Mouse (Mus musculus): ENCODE results near the gene Tagln3.

Tagln3 gene

DNA sequence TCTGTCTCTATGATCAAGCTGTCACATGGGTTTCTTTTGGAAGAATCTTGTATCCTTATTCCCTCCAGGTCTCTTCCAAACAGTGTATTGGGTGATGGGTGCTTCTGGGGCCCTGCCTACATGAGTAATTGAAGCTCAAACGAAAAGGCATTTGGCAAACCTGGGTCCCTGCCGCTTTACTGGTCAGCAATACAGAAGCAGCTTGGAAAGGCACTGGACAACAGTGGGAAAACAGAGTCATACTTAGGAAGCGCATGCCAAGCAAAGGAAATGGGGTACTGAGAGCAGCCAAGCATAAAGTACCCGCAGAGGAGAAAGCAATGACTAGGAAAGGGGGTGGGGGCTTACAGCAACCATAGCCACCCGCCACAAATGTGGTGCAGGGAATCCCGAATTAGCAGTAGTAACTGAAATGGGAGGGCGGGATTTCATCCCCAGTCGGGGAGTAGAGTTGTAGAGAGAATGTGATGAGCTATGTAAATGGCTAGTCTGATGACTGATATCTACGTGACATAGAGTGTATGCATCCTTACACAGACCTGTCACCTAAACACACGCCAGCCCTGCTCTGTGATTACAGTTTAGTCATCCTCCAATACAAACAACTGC is 4.3 kb downstream of the Tagln3 start:
- no peak for DNase-seq (ENCODE audit: low spot score in 2 of 2)

DNA sequence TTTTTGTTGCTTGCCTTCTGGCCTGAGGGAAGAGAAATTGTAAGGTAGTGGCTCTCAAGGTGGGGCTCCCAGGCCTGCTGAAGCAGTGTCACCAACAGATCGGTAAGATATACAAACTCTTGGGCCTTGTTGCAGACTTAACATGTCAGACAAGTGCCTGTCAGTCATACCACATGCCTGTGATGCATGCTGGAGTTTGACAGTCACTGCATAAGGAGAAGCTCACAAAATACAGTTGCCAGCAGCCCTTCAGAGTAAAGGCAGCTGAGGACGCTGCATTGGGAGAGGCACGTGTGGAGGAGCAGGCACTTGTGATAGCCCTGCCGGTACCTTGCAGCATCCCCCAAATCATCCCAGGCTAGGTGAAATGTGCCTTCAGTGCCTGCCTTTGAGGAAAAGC is 6.1 kb downstream of the Tagln3 start:
- no peak for DNase-seq (ENCODE audit: low spot score in 2 of 2)

DNA sequence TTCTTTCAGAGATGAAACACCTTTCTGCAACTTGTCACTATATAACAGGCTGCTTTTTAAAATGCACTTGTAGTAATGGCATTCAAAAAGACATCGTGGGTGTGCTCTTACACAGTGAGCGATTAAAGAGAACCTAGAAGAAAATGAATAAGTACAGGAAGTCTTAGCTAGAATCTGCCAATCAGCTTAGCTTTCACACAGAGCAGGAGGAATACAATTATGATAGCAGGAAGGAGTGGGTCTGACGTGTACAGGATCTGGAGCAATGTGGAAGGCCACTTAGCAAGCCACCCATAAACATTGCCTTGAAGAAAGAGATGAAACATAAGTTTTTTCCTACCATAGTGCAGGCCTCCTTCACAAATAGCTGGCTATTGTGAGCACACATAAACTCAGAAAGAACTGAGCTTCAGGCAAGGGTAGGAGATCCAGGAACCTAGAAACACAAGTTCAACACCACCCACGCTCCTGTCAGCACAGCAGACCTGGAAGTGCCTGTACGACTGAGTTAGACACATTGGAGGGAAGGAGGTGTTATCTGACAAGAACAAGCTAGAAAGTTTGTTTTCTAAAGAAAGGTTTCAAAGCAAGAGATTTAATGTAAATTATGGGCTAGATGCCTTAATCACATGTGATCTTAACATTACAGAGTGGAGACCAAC is 9.8 kb downstream of the Tagln3 start:
- no peak for DNase-seq (ENCODE audit: low spot score in 2 of 2)

DNA sequence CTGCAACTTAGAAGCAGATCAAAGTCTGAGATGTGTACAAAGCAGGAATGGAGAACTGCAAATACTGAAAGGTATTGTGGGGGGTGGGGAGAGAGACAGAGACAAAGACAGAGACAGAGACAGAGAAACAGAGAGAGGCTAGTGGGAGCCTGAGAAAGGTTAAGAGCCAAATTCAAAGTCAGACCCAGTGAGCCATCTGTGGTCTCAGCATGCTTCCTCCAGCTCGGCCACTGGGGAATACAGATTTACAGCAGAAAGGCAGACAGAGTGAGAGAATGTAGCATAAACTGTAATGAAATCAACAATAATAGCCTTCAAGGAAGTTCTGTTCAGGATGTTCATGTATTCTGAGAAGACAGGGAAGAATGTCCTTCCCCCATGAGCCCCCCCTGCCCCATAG is 10.5 kb downstream of the Tagln3 start:
- no peak for DNase-seq (ENCODE audit: low spot score in 2 of 2)

DNA sequence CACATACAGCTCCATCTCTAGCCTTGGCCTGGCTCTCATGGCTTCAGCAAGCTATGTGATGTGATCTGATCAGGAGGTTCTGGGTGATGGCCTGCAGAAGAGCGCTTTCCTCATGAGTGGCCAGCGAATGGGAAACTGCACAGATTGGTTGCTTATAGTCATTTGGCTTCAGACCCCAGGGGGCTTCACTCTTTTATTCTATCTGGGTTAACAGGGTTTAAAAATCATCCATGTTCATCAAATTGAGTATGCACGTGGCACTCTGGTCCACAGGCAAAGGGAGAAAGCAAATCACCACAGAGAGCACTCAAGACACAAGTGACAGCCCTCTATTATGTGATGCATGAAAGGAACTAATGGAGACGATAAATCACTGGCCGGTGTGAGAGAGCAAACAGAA is 11.1 kb downstream of the Tagln3 start:
- no peak for DNase-seq (ENCODE audit: low spot score in 2 of 2)

DNA sequence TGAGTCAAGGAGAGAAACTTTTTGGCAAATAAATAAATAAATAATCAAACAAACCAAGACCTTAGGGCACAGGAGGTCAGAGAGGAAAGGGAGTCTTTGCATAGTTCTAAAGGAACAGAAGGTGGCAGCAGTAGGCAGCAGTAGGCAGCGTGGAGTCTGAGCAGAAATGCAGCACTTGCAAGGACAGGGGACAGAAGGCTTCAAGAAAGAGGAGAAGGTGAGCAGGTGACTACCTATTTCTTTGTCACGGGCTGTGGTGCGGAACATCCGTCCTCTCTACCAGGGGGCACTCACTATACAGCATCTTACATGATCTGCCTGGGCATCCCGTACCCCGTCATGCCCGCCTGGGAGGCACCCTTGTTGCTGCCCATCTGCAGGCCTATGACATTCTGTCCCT is 13.1 kb downstream of the Tagln3 start:
- DNase-seq (ENCODE audit: low spot score in 2 of 2) = no peak

DNA sequence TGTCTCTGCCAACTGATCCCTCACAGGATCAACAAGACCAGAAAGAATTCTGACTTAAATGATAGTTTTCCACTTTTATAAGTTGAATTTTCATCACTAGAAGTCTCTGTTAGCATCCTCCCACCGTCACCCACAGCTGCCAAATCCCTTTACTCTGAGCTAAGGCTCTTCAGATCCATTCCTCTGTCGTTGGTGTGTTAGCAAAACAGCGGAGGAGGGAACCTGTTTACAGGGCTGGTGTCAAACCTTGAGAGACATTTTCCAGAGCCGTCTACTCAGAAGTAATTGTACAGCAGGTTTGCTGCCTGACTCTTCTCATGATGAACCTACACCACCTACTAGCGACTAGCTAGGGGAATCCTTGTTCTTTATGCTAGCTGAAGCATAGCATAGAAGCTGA is 25.1 kb downstream of the Tagln3 start:
- no peak for DNase-seq (ENCODE audit: low spot score in 2 of 2)

DNA sequence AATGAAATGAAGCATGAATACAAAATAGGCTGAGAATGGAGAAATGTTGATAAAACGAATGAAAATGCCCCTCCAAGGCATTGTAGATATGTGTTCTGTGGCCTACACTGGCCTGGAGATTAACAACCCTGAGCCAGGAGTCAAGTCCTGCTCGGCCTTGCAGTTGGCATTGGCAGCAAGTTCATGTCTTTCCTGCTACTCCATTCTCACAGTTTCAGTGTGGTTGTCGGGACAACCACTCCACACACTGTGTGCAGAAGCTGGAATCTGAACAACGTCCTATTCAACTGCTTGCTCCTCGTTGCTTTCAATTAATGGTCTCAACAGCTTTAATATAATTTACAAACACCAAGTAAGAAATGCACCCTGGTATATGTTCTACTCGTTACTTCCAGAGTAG is 26.4 kb downstream of the Tagln3 start:
- DNase-seq (ENCODE audit: low spot score in 2 of 2) = no peak

DNA sequence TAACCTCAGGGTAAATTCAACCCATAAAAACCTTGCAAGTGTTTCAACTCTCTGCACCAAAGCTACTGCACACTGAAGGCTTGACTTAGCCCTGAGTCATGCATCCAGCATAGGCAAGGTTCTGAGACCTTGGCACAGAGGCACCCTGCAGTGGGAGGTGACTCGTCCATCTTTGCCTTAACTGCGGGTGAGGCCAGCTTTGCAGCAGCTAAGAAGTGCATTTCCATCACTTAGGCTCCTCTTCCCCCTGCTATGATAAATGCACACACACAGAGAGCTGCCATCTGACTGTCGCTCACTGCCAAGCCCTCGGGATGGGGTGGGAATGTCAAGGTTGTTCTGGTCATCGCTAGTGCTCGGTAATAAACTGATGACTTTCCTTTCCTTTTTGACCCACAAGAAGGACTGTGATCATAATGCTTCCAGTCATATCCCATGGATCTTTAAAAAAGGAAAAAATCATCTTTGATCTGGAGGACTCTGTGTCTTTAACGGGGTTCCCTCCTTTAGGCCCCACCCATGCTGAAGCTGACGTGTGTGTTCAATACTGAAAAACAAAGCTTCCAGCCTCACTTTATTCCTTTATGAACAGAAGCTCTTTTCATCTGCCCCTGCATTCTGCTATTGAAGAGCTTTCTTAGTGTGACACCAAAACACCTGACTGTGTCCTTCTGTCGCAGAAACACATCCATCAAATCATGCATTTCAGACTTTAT is 28.8 kb downstream of the Tagln3 start:
- no peak for DNase-seq (ENCODE audit: low spot score in 2 of 2)

DNA sequence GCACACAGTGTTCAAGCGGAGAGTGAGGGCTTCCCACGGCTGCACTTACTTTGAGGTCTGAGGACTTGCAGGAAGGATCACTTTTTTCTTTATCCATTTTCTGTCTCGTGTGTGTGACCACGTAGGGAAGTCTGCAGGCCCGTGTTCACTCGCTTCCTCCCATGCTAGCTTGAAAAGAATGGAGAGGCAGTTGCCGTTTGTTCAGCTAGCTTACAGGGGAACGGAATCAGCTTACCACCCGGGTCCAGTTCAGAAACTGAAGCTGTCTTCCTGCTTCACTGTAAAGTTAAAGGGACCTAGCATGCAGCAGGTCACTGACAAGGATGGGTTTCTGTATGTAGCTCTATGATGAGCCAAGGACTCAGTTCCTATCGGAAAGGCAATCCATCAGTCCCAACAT is 30.9 kb downstream of the Tagln3 start, which contains the start of gene Tmprss7:
TSS of gene Tmprss7 (minus strand) at position 101 of the 400 bp plus-strand sequence.
- no peak for DNase-seq (ENCODE audit: low spot score in 2 of 2)

DNA sequence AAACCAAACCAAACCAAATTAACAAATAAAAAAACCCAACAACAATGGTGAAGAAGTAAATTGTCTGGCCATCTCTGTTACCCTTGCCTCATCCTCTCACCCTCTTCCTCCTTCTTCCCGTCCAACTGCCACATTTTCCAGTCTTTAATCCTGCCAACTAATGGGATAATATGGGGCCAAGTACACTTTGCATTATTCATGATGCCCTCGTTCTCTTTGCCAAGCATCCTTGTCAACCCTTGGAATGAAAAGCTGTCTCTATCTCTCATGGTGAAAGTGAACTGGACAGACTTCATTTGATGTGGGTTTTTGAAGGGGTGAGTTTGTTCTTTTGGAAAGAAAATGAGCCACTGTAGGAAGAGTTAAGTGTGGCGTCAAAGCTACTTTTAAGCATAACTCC is 31.6 kb downstream of the Tagln3 start:
- DNase-seq (ENCODE audit: low spot score in 2 of 2) = no peak

DNA sequence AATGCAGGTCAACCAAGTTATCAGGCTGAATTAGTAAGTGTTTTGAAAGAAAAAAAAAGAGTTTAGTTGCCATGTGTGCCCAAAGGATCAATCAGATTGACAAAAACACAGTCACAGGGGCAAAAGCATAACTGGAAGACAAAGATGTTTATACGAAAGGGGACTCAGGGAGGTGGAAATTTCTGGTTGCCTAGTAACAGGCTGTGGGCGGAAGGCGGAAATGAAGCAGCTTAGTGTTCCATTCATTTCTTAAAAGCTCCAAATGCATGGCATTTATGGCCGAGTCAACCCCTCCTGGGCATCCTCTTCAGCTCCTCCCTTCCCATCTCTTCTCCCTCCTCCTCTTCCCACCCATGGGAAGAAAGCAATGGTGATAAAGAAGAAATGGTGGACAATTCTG is 34.2 kb downstream of the Tagln3 start:
- DNase-seq (ENCODE audit: low spot score in 2 of 2) = peak in 1 of 2 experiments; percentile 44

DNA sequence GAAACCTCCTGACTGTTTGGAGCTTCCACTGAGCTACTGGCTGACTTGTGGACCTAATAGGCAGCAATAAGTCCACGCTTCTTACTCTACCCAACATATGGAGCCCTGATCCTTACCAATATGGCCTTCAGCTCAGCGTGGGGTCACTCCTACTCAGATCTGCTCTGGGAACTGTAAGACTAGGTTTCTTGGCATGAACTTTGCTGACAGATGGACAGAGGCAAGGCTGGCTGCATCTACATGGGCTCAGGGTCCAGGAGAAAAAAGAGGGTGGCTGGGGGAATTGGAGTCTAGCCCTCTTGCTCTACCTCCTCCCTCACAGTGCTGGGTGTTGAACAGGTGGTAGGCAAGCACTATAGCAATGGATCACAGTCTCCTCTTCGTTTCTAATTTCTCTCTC is 37.6 kb downstream of the Tagln3 start:
- no peak for DNase-seq (ENCODE audit: low spot score in 2 of 2)

DNA sequence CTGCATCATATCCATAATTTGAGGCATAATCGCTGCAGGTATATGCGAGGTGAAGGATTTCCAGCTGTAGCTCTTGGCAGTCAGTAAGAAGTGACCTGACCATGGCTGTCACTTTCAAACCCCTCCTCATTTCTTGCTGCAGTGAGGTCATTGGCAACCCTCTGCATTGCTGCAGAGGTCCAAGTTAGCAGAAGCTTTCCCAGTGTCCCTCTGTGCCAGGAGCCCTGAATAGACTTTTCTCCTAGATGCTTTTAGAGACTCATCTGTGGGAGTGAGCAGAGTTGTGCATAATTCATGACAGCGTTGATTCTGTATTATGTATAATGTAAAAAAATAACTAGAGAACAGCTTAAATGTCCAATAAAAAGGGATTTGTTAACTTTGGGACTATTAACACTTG is 39.1 kb downstream of the Tagln3 start:
- DNase-seq (ENCODE audit: low spot score in 2 of 2) = peak in 1 of 2 experiments; percentile 26

DNA sequence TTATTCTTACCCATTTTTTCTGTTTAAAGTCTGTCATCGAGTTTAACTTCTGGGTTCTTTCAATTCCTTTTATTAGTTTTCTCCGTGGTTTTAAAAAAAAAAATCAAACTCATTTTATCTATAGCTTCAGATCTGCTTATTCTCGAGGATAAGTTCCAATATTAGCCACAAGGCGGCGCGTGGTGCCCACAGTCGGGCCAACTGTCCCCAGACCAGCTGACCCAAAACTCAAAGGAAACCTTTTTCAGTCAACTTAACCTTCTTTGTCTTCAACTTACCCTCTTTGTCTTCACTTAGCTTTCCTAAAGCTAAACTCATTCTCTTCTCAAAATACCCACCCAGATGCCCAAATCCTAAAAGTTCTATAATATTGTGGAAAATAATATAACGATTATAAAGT is 39.6 kb downstream of the Tagln3 start:
- DNase-seq (ENCODE audit: low spot score in 2 of 2) = peak in 1 of 2 experiments; percentile 56

DNA sequence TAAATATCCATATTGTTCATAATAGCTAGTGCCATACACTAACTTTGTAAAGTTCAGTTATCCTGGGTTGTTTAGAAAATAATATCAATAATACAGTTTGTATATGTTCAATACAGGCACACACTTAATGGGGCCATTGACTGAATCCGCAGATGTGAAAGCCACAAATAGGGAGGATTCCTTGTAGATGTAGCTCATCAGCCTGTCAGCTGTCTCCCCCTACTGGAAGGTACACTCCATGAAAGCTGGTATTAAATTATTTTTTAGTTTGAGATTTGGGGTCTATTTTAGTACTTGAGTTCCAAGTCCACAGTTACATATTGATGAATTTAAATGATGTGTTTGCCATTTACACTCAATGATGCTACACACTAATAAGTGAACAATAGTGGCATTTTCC is 47.9 kb downstream of the Tagln3 start:
- no peak for DNase-seq (ENCODE audit: low spot score in 2 of 2)

DNA sequence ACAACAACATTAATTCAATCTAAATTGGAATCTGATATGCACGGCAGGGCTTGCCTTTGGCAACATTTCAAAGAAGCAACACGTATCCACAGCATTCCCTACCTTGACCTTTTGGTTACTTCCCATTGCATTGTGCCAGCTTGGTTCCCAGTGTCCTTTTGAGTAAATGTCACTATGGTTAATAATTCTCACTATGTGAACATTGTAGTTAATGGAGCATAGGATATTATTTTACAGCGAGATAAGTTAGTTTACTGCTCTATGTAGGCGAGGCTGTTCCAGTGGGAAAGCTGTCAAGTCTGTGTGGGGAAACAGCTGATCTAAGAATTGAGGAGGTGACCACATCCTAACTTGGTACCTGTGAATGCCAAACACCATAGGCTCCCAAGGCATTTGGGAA is 54.4 kb downstream of the Tagln3 start:
- DNase-seq (ENCODE audit: low spot score in 2 of 2) = no peak

DNA sequence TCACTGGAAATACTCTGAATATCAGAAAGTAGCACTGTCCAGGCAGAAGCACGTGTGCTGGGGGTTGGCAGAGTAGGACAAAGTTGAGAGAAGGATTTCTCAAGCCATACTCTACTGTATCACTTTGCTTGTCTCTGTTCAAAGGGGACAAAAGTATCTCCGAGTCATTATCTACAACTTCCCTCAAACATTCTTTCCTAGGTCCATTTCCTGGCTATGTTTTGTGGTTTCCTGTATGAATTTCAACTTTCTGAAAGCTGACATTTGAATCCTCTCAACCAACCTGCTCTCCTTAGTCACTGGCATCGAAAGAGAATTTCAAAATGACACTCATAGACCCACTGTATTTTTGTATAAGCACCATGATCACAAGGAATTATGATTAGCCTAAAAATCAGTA is 56.2 kb downstream of the Tagln3 start:
- no peak for DNase-seq (ENCODE audit: low spot score in 2 of 2)

DNA sequence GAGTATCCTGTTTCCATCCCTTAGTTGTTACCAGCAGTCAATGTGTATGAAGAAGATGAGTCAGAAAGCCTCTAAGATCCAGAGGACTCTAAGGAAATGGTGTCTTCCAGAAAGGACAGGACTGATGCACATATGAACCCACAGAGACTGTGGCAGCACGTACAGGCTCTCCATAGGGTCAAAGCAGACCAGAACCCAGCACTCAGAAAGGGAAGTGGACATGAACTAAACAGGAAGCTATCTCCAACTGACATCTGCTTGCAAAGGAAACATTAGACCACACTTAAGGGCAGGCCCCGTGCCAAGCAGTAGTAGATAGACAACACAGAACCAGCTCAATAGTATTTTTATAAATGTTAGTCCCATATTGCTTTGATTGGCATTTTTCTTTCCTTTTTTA is 58.3 kb downstream of the Tagln3 start:
- DNase-seq (ENCODE audit: low spot score in 2 of 2) = no peak

DNA sequence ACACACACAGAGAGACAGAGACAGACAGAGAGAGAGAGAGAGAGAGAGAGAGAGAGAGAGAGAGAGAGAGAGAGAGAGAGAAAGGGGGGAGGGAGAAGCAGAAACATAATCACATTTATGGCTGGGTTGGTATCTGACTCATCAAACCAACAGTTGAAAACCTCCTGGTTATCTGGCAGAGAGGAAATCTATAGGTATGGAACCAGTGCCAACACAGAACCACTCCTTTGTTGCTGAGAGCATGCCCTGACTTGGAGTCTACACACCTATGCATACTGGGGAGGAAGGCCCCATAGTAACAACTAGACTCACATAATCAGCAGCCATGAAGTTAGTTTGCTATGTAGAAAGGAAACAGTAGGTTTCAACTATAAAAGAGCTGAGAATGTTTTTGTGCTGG is 62.0 kb downstream of the Tagln3 start:
- no peak for DNase-seq (ENCODE audit: low spot score in 2 of 2)
